In the genomic region with DNA sequence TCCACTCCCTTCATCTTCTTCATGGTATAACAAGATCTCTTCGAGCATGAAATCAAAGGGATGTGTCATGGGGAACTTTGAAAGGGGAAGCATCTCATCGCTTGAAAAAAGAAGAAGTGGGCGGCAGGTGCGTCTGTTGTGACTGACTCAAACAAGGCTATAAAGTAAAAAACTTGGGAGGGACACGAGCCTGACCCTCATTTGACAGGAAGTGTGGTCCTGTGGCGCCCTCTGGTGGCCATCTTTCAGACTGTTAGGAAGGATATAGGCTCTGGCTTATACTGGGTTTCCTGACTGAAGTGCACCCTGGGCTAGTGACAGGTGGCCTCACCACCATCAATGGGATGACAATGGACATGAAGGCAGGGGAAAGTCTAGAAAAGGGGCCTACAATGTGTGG, we compare ENCODE assay signal across 9 mouse cellular contexts. TPM values are rescaled to one million over a fixed set of nuclear protein-coding genes. Genes with fewer than 3 reads are reported as not detected.
DNase-seq lines count a peak whose midpoint lies in the region; ATAC-seq and TF ChIP-seq lines count a peak whose summit lies in the region.
"Had no signal": no experiment of that assay in that cellular context is flagged by ENCODE, and none has a peak within 500 bp of the region (broad histone marks: within the 10 kb centered on the region; RNA-seq: fewer than 3 reads in every experiment).

No protein-coding gene starts in this region.

- no peaks in the 10 kb centered on the region for H3K36me3 ChIP-seq in intestine, embryonic 14.5 days (ENCODE audit: control insufficient read depth, insufficient read depth, low read length)
- H3K36me3 ChIP-seq in intestine, embryonic 16.5 days (ENCODE audit: control insufficient read depth, insufficient read depth, low read length): no peaks in the 10 kb centered on the region
- no peaks in the 10 kb centered on the region for H3K36me3 ChIP-seq in limb, embryonic 14.5 days (ENCODE audit: control insufficient read depth, insufficient read depth, low read length)

- no peak for ATAC-seq in intestine, embryonic 14.5 days (replicated peaks; ENCODE audit: low FRiP score, low TSS enrichment, low read depth)
- no peak for ATAC-seq in intestine, embryonic 16.5 days
- ATAC-seq in limb, embryonic 14.5 days (ENCODE audit: low FRiP score, low read depth): no peak

- 21% methylated on average over 6 of the region's 6 CpGs for WGBS in intestine, embryonic 14.5 days
- 16% methylated on average over 6 of the region's 6 CpGs for WGBS in intestine, embryonic 16.5 days
- 10% methylated on average over 6 of the region's 6 CpGs for WGBS in limb, embryonic 14.5 days

- no peak overlapping the region for H3K4me2 ChIP-seq in intestine, embryonic 14.5 days (ENCODE audit: low read length)
- H3K4me2 ChIP-seq in intestine, embryonic 16.5 days (ENCODE audit: low read depth, low read length): no peak overlapping the region
- H3K4me2 ChIP-seq in limb, embryonic 14.5 days (replicated peaks; ENCODE audit: low read depth, low read length, severe bottlenecking): no peak overlapping the region

- H3K27ac ChIP-seq in intestine, embryonic 14.5 days (ENCODE audit: low read depth): no peak overlapping the region
- H3K27ac ChIP-seq in intestine, embryonic 16.5 days (ENCODE audit: low read length): no peak overlapping the region
- no peak overlapping the region for H3K27ac ChIP-seq in limb, embryonic 14.5 days (replicated peaks; ENCODE audit: low read depth, low read length)

- TF ChIP-seq POLR2A in limb, embryonic 14.5 days (IDR thresholded peaks at IDR 0.05; ENCODE audit: borderline replicate concordance, extremely low read depth, insufficient read depth, insufficient read length): no peak

- no peak overlapping the region for H3K4me3 ChIP-seq in intestine, embryonic 14.5 days (ENCODE audit: low read depth, low read length)
- H3K4me3 ChIP-seq in intestine, embryonic 16.5 days (ENCODE audit: low read length): no peak overlapping the region
- H3K4me3 ChIP-seq in limb, embryonic 14.5 days (replicated peaks; ENCODE audit: low read length): no peak overlapping the region

- no peaks in the 10 kb centered on the region for H3K4me1 ChIP-seq in intestine, embryonic 14.5 days (replicated peaks; ENCODE audit: control insufficient read depth, insufficient read depth, low read length)
- no peaks in the 10 kb centered on the region for H3K4me1 ChIP-seq in intestine, embryonic 16.5 days (ENCODE audit: control insufficient read depth, insufficient read depth, low read length)
- H3K4me1 ChIP-seq in limb, embryonic 14.5 days (ENCODE audit: control insufficient read depth, insufficient read depth, low read length): peaks cover 4% of the 10 kb centered on the region; the same call in 1 of the 2 replicates

- DNase-seq in intestine, embryonic 14.5 days (ENCODE audit: low spot score): peak; percentile 94
- DNase-seq in cerebellum, adult 18-20 months: peak; percentile 74 to 84
- DNase-seq in gastrocnemius, adult 18-20 months (ENCODE audit: low spot score): peak; percentile 86
- peak; percentile 86 for DNase-seq in kidney, adult 9 months
- DNase-seq in limb, embryonic 14.5 days (ENCODE audit: low spot score): peak; percentile 79
- peak; percentile 44 to 86 for DNase-seq in natural killer cell, adult 2 months (ENCODE audit: low spot score in 2 of 2)
- peak; percentile 96 for DNase-seq in testis, postnatal 10 days (ENCODE audit: low spot score)

- no peaks in the 10 kb centered on the region for H3K27me3 ChIP-seq in intestine, embryonic 14.5 days (replicated peaks; ENCODE audit: control insufficient read depth, insufficient read depth, low read length)
- no peaks in the 10 kb centered on the region for H3K27me3 ChIP-seq in intestine, embryonic 16.5 days (replicated peaks; ENCODE audit: control insufficient read depth, insufficient read depth, low read length)
- H3K27me3 ChIP-seq in limb, embryonic 14.5 days (ENCODE audit: control insufficient read depth, insufficient read depth, low read length): no peaks in the 10 kb centered on the region

- no peaks in the 10 kb centered on the region for H3K9me3 ChIP-seq in intestine, embryonic 14.5 days (ENCODE audit: control insufficient read depth, low read length)
- no peaks in the 10 kb centered on the region for H3K9me3 ChIP-seq in intestine, embryonic 16.5 days (ENCODE audit: control insufficient read depth, low read length)
- H3K9me3 ChIP-seq in limb, embryonic 14.5 days (ENCODE audit: control insufficient read depth, low read length): no peaks in the 10 kb centered on the region

- no peak overlapping the region for H3K9ac ChIP-seq in intestine, embryonic 14.5 days (ENCODE audit: low read length)
- no peak overlapping the region for H3K9ac ChIP-seq in intestine, embryonic 16.5 days (ENCODE audit: low read depth, low read length)
- no peak overlapping the region for H3K9ac ChIP-seq in limb, embryonic 14.5 days (ENCODE audit: low read depth, low read length, severe bottlenecking)

RNA-seq across cellular contexts. Expression of a gene that starts 6.5 kb away (rescaled TPM):
- polyA plus RNA-seq in intestine, embryonic 14.5 days (2014; fragmentation: Nextera tagmentation; extraction: Ambion mirVana): not detected in 2 replicates
- polyA plus RNA-seq in intestine, embryonic 16.5 days (2015; fragmentation: Nextera tagmentation; extraction: Ambion mirVana): 0.18 TPM in 1 of 2 replicates, not detected in the other
- total RNA-seq in gastrocnemius, adult 18-20 months (2021): not detected
- polyA plus RNA-seq in limb, embryonic 14.5 days (2012; rRNA removed): 0.09 TPM in 1 of 2 replicates, not detected in the other
- not detected in 2 replicates for polyA plus RNA-seq in limb, embryonic 14.5 days (2014; fragmentation: Nextera tagmentation; extraction: Ambion mirVana)
- polyA plus RNA-seq: stomach, embryonic 14.5 days had no signal

RNA-seq across cellular contexts. Expression of a gene that starts 10.5 kb away (rescaled TPM):
- polyA plus RNA-seq in intestine, embryonic 14.5 days (2014; fragmentation: Nextera tagmentation; extraction: Ambion mirVana): not detected in 2 replicates
- not detected in 2 replicates for polyA plus RNA-seq in intestine, embryonic 16.5 days (2015; fragmentation: Nextera tagmentation; extraction: Ambion mirVana)
- total RNA-seq in gastrocnemius, adult 18-20 months (2021): not detected
- not detected in 2 replicates for polyA plus RNA-seq in limb, embryonic 14.5 days (2012; rRNA removed)
- not detected in 2 replicates for polyA plus RNA-seq in limb, embryonic 14.5 days (2014; fragmentation: Nextera tagmentation; extraction: Ambion mirVana)
- polyA plus RNA-seq: stomach, embryonic 14.5 days had no signal

RNA-seq across cellular contexts. Expression of a gene that starts 21.0 kb away (rescaled TPM):
- 0.19 and 0.42 TPM in 2 replicates for polyA plus RNA-seq in intestine, embryonic 14.5 days (2014; fragmentation: Nextera tagmentation; extraction: Ambion mirVana)
- 0.15 and 0.23 TPM in 2 replicates for polyA plus RNA-seq in intestine, embryonic 16.5 days (2015; fragmentation: Nextera tagmentation; extraction: Ambion mirVana)
- 1 to 10 TPM; 1.6 to 5.4 TPM for total RNA-seq in gastrocnemius, adult 18-20 months (2021)
- 1.3 and 1.7 TPM in 2 replicates for polyA plus RNA-seq in limb, embryonic 14.5 days (2012; rRNA removed)
- polyA plus RNA-seq in limb, embryonic 14.5 days (2014; fragmentation: Nextera tagmentation; extraction: Ambion mirVana): 0.62 and 0.73 TPM in 2 replicates

RNA-seq across cellular contexts. Expression of a gene that starts 29.5 kb away (rescaled TPM):
- polyA plus RNA-seq in intestine, embryonic 14.5 days (2014; fragmentation: Nextera tagmentation; extraction: Ambion mirVana): 3.0 and 4.7 TPM in 2 replicates
- 4.4 and 4.6 TPM in 2 replicates for polyA plus RNA-seq in intestine, embryonic 16.5 days (2015; fragmentation: Nextera tagmentation; extraction: Ambion mirVana)
- 10 to 100 TPM; 16.2 to 17.6 TPM for total RNA-seq in gastrocnemius, adult 18-20 months (2021)
- 7.0 and 8.2 TPM in 2 replicates for polyA plus RNA-seq in limb, embryonic 14.5 days (2012; rRNA removed)
- polyA plus RNA-seq in limb, embryonic 14.5 days (2014; fragmentation: Nextera tagmentation; extraction: Ambion mirVana): 2.7 and 4.2 TPM in 2 replicates
